Mouse (Mus musculus) megakaryocyte progenitor cell, adult 5-6 weeks (primary cell): ENCODE results near the gene Hipk4. TPM values are rescaled to one million over a fixed set of nuclear protein-coding genes. Genes with fewer than 3 reads are reported as not detected.

ENCODE experiments used
- ATAC-seq: replicated peaks from 2 replicates; pipeline ENCODE4 v1.8.0; 2016; ENCODE audit warnings: mild to moderate bottlenecking, moderate TSS enrichment, inconsistent platforms; ENCODE audit not compliant: poor library complexity
- total RNA-seq, 2 experiments: library from RNA; stranded (forward) in 1 of 2; stranded (reverse) in 1 of 2; fragments of 157-497, 149-512 nt in 1 of 2; fragments of 200-1000 nt in 1 of 2; gene quantifications; 2 replicates each; pipeline versions ENCODE4 v1.2.3 to v1.2.4; 2015 to 2017

Hipk4 gene
- total RNA-seq, 2 experiments from 2014 or later: 0.25 to 0.29 TPM

DNA sequence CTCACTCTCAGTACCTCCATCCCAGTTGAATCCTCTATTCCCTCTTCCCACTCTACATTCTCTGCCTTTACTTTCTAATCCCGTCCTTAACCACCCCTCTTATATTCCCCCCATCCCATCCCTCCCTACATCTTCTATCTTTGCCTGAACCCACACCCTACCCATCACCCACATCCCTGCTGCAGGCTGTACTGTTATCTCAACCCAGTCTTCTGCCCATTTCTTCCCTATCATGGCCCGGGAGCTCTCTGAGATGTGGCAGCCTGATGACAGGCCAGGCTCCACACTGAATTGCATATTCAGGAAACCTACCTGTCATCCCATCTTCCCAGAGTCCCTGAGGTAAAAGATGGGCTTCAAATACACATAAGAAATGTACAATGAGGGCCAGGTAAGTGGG is 15.7 kb downstream of the Hipk4 start:
- no peak for ATAC-seq

DNA sequence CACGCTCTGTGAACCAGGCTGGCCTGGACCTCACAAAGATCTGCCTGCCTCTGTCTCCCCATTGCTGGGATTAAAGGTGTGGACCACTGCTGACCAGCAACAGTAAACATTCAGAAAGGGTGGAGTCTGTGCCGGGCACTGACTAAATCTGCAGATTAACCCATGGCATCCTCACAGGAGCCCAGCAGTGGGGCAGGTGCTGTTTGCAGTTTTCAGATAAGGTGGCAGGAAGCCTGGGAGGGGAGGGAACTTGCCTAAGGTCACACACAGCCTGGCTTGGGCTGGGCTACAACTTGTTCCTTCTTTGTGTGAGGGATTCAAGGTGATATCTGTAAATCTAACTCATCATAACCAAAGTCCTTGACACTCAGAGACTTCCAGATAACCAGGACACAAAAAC is 17.5 kb downstream of the Hipk4 start:
- ATAC-seq: peak; percentile 41

DNA sequence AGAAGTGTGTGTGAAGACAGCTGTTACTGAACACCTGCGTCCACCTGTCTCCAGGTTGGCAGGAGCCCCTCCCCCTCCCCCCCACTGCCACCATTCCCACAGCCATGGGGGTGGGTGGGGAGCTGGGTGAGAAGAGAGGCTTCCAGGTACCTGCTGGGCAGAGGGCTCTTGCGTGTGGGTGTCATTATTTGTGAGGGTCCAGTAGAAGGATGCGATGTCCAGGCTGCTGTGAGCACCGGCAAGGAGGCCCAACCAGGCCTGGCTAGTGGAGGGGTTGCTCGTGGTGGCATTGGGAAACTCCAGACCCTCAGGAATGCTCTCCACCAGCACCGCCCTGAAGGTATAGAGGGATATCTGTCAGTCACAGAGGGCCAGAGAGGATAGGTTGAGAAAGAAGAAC is 17.9 kb downstream of the Hipk4 start:
- ATAC-seq: no peak

DNA sequence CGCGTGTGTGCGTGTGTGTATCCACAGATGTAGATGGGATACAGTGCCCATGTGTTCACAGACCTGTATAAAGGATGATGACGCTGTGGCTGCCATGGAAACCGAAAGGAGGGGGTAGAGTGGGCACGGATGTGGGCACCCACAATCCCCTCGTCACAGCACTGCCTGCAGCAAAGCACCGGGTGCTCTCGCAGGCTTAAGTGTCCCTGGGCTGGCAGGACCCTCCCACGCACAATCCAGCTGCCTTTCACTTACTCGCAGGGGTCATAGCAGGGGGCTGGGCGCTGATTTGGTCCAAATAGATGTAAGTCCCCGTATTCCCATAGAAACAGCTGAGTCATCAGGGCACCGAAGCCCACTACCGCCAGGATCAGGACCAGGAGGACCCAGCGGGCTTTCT is 18.4 kb downstream of the Hipk4 start:
- peak; percentile 60 for ATAC-seq

DNA sequence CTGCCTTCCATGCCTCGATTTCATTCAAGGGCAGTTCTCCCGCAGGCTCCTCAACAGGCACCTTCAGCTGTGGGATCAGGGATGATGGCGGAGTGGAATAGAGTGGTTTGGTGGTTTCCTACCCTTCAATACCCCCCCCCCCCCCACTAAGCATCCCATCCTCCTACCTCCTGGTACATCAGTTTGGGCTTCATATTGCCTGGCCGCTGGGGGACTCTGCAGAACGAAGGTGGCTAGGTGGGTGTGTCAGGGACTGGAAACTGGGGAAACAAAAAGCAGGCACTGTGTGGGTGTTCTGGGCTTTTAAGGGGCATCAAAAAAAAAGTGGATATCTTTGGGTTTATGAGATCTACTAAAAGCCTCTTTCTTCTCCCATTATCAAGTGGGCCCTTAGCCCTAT is 18.9 kb downstream of the Hipk4 start:
- no peak for ATAC-seq

DNA sequence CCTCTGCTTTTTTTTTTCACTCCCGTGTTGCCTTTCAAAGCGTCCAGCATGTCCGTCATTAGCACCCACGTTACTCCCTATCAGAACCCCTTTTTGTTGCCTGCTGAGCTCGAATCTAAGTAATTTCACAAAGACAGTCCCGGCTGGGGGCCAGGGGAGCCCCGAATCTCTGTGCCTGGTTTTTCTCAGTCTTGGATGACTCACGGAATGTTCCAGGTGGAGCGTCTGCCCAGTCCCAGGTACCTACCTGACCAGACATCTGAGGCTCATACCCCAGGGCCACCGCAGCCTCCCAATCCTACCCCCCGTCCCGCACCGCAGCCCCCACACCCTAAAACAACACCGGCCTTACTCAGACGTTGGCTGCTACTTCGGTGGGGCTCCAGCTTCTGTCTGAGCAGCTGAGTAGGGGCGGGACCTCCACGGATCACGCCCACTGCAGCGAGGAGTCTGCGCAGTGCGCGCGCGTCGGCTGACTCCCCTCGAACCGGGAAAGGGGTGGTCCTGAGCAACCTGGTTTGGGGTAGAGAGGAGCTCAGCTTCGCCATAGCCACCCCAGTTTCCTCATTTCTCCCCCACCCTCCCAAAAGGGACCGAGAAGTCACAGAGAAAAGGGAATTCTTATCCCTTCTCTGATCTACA is 19.4 kb downstream of the Hipk4 start:
- peak; percentile 73 for ATAC-seq

DNA sequence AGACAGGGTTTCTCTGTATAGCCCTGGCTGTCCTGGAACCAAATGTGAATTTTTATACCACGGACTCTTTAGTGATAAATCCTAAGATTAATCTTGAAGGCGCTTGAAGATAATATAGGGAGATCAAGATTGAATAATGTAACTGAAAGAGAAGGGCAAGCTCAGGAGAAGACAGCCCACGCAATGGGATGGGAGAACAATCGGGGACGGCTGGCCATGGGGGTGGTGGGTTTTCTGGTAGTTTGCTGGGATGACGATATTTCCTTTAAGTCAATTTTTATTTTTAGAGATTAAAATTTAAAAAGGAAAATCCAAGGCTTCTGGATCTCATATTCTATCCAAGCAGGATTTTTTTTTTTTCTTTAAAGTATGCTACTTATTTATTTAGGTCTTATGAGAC is 20.0 kb downstream of the Hipk4 start:
- ATAC-seq: no peak

DNA sequence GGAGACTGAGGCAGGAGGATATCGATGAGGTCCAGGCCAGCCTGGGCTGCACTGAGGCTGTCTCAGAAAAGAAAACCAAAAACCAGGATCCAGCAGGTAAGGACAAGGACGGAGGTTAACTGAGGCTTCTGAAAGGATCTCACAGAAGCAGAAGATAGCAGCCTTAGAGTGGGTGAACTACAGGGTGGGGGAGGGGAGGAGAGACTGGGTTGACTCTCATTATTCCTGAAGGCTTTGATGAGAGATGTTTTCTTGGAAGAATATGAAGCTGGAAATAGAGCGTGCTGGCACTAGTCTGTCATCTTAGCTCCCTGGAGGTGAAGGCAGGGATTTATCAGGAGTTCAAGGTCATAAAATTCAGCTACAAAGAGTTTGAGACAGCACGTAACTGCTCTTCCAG is 20.8 kb downstream of the Hipk4 start:
- ATAC-seq: no peak

DNA sequence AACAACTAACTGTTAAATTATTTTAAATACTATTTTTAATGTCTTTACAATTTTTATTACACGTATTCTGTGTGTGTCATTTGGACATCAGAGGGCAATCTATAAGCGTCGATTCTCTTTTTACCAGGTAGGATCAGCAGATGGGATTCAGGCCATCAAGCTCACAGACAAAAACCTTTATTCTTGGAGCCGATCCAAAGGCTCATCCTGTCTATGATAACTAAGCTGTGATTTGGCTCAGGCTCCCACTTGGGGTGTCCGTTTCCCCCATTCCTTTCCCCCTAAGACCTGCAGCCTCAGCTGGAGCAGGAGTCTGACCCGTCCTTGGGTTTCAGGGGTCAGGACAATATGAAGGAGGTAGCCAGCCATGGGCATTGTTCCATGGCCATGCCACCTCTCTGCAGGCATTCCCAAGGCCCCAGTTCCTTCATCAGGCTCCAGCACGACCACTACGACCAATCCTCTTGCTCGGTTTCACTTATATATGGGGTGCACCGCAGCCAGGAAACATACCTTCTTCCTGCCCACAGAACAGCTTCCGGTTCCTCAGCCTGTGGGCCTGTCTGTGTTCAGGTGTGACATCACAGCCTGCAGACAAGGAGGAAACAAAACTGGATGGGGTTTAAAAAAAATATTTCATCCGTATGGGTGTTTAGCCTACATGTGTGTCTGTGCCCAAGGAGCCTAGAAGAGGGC is 21.8 kb downstream of the Hipk4 start:
- ATAC-seq: peak; percentile 65

DNA sequence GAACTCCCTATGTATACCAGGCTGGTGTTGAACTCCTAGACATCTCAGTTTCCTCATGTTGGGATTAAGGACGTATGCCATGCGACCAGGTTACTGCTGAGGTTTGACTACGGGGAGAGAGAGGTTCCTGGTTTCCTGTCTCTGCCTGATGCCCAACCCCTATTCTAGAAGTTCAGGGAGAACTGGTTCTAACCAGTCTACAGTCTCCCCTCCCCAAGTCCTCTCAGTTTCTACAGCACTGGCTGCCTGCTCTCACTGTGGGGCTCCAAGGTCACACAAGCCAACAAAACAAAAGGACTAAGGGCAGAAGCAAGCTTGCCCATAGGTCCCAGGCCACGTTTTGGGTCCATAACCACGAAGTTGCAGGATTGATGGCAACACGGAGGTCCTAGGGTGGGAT is 26.5 kb downstream of the Hipk4 start:
- no peak for ATAC-seq

DNA sequence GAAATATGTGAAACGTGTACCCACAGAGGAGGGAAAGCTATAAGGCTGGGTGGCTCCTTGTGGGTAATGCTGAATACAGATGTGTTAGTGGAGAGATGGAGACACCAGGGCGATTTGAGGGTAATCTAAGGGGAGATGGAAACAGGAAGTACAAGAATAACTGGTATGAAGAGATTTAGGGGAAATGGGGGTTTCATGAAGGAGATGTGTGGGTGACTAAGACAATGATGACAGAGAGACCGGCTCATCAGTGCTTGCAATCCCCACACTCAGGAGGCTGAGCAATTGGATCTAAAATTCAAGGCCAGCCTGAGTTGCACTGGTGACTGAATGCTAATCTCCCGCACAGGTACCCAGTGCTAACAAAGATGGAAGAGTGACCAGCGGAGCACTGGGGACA is 29.0 kb downstream of the Hipk4 start:
- ATAC-seq: peak; percentile 23; the same call in 1 of the 2 replicates

DNA sequence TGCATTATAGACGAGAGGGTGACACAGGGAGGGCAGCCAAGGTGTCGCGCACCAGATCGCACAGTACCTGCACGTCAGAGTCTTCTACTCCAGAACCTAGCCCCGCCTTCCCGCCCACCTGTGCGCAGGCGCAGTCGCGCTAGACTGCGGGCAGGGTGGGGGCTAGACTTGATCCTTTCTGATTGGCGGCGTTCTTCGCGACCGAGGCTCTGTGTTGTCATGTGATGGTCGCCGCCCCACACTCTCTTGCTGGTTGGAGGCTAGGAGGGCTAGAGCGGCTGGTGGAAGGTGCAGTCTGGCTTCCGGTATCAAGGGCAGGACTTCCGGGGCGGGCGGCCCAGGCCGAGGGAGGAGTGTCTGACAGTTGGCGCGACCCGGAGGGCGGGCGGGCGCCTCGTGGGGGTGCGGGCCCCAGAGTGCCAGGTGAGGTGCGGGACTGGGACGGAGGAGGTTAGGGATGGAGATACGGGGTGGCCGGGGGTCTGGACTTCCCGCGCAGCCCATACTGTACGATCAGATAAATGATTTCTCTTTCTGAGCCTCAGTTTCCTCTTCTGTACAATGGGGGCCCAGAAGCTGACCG is 30.0 kb downstream of the Hipk4 start, which contains the start of the genes Pld3 and 2310022A10Rik:
Gene Pld3, minus strand, starts transcription at position 288 of the 583 bp plus-strand sequence.
Gene 2310022A10Rik, plus strand, starts transcription at position 303 of the 583 bp plus-strand sequence.
- ATAC-seq: peak; percentile 99

DNA sequence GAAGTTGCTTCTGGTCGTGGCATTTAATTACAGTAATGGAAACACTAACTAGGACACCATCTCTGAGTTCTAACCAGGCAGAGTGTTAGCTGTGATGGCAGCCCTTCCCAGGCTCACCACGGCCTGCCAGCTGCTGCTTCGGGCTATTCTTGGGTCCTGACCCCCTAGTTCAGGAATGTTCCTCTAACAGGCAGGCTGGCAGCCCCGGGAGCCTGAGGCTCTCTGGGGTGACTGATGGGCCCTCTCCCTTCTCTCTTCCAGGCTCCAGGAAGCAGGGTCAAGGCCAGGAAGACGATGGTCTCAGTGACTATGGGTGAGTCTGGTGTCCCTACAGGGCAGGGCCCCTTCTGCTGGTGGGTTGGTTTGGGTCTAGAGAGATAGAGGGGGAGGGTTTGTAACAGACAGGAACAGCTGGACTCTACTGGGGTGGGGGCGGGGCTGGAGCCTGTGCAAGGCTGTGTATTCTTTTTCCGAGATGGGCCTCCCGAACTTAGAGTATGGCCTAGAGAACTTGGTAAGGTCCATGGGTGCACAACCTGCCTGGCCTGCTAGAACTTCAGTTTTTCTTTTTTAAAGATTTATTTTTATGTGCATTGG is 37.3 kb downstream of the Hipk4 start:
- ATAC-seq: no peak

DNA sequence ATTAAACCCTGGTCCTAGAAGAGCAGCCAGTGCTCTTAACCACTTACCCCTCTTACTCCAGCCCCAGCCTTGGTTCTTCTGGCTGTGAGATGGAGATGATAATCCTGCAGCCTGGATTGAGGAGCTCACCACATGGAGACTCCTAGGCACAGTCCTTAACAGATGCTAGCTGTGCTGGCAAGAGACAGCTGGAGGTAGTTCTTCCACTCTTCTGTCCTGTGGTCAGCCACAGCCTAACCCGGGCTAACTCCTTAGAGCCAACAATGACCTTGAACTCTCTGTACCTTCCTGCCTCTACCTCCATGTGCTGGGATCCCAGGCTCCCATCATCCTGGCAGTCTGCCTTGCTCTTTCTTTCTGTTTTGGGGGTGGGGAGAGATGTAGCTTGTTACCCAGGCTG is 37.9 kb downstream of the Hipk4 start:
- no peak for ATAC-seq

DNA sequence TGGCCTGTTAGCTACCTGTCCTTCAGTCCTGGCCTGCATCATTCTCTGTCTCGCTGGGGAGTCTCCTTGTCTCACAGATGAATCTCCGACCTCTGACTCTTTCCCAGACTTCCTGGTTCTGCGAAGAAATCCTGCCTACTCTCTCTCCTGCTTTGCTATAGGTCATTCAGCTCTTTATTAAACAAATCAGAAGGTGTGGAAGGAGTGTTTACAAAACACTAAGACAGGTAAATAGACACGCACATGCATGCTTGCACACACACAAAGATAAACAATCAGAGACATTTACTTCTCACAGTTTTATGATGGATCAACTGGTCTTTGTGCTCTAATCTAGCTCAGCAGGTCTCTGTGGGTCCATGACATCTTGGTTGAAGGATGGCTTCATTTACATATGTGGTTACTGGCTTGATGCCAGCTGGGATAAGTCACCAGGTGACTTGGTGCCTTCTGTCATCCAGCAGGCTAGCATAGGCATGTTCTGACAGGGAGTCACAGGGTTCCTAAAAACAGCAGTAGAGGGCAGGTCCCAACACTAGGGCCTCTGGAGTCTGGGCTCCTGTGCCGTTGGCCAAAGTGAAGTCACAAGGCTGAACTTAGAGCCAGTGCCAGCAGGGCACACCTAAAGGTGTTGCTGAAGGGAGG is 46.6 kb downstream of the Hipk4 start:
- no peak for ATAC-seq

DNA sequence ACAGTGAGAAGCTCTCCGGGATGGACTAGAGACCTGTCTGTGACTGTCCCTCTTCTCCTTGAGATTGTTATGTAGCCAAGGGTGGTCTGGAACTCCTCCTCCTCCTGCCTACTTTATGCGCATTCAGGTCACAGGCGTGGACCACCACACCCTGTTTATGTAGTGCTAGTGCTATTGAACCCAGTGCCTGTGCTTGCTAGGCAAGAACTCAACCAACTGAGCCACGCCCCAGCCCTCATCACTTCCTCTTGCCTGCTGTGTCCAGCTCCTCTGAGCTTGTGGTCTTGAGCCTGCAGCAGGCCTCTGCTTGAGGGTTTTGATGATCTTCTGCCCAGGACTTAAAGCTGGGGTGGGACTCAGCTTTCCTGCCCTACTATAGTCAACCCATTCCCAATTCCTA is 49.1 kb downstream of the Hipk4 start:
- no peak for ATAC-seq

DNA sequence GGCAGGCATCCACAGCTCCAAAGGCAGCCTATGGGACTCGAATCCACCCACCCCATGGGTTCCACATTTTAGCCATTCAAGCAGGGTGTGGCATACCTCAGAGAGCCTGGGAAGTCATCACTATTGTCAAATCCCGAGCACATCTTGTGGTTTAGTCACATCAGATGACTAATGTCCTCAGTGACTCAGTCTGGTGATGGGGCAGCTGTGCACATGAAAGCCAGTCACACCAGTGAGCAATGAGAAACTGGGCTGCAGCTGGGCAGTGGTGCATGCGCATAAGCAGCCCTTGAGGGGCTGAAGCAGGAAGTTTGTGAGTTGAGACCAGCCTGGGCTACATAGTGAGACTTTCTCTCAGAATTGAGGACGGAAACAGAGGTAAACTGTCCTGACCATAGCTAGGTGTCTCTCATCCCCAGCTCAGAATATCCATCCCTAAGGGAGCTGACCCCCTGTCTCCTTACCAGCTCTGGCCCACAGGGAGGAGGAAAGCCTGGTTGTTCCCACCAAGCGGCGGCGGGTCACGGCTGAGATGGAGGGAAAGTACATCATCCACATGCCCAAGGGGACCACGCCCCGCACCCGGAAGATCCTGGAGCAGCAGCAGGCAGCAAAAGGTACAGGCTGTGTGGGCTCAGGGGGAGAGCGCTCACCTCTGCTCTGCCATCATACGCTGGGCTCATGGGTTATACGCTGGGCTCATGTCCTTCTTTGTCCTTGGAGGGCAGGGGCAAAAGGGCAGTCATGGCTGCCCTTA is 51.2 kb downstream of the Hipk4 start:
- no peak for ATAC-seq

DNA sequence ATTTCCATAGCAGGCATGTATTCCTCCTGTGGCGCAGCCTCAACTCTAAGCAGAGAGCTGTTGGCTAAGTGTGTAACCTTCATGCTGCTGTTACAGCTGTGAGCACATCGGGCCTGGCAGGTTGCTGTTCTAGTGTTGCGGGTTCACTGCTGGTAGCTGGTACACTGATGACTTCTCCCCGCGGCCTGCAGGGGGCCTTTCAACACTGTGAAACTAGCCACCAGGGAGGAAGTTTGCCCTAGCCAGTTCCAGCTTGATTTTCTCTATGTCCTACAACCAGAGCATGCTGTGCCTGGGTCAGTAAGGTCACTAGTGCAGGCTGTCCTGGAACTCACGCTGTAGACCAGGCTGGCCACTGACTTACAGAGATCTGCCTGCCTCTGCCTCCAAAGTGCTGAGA is 53.8 kb downstream of the Hipk4 start:
- ATAC-seq: peak; percentile 81

DNA sequence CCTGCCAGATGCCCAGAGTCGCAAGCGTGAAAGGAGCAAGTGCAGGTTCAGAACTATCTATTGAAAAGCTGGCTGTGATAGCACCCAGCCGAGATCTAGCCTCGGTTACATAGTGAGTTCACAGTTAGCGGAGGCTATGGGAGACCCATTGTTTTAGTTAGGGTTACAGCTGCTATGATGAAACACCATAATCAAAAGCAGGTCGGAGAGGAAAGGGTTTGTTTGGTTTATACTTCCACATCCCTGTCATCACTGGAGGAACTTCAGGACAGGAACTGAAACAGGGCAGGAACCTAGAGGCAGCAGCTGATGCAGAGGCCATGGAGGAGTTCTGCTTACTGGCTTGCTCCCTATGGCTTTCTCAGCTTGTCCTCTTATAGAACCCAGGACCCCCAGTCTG is 54.5 kb downstream of the Hipk4 start:
- ATAC-seq: peak; percentile 56

DNA sequence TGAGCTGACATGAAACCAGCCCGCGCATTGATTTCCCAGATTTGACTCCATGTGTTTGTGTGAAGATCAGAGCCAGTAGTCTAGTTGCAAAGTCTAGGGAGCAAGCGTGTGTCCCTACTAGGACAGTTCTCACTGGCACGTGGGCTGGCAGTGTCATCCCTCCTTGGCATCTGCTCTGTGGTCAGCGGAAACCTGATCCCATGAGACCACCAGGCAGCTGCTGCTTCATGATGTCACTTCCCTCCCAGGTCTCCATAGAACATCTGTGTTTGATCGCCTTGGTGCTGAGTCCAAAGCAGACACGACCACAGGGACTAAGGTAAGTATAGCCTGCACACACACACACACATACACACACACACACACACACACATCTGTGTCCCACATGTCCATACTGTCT is 55.4 kb downstream of the Hipk4 start:
- no peak for ATAC-seq
